Mouse (Mus musculus): ENCODE results near the gene Phldb1.

DNA sequence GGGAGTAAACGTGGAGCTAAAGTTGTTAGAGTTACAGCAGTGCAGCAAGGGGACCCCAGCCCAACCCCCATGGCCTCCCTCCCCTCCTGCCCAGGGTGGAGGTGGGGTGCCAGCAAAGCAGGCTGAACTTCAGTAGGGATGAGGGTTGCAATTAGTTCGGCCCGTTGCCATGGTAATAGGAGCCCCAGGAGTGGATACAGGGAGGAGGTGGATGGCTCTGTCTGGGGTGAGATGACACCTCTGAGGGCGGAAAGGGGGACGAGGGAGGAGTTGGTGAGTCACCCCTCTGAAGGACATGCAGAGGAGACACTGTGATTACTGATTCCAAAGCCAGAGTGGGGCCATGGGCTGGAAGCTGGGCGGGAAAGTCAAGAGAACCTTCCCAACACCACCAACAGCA lies 26.1 kb downstream of the Phldb1 start:
- no peak for TF ChIP-seq CTCF (IDR thresholded peaks at IDR 0.05; ENCODE audit: control insufficient read depth, insufficient read depth, low read length)
- TF ChIP-seq POLR2A (IDR thresholded peaks at IDR 0.05; ENCODE audit: borderline replicate concordance, control insufficient read depth, low read depth, low read length) = no peak

All from bone marrow, adult 2 months (tissue).